In genomic region chr10:21342331-21343005, GRCm38 (mm10) we compare ENCODE assay signal across 15 mouse cellular contexts. TPM values are rescaled to one million over a fixed set of nuclear protein-coding genes. Genes with fewer than 3 reads are reported as not detected.
"Had no signal": no experiment of that assay in that cellular context is flagged by ENCODE, and none has a peak within 500 bp of the region (broad histone marks: within the 10 kb centered on the region; RNA-seq: fewer than 3 reads in every experiment).

No protein-coding gene starts in this region.

- H3K27ac ChIP-seq: intestine, embryonic 15.5 days; limb, embryonic 15.5 days; liver, embryonic 13.5 days; midbrain, embryonic 12.5 days; neural tube, embryonic 13.5 days had no signal

- H3K4me3 ChIP-seq: intestine, embryonic 15.5 days; limb, embryonic 15.5 days; liver, embryonic 13.5 days; midbrain, embryonic 12.5 days; neural tube, embryonic 13.5 days had no signal

- ATAC-seq: intestine, embryonic 15.5 days; midbrain, embryonic 16.5 days had no signal

- DNase-seq: kidney, adult 18-20 months; kidney, postnatal 10 days; kidney, postnatal 4 days; layer of hippocampus, adult 9-11 months; layer of hippocampus, postnatal 36 days; liver, embryonic 13.5 days; lung, adult 18-20 months; retina, postnatal 1 day; thymus, postnatal 36 days had no signal

RNA-seq across cellular contexts. Expression of gene Aldh8a1, which starts 34.6 kb away (rescaled TPM):
- total RNA-seq: megakaryocyte-erythroid progenitor cell, adult 5-6 weeks had no signal
